Mouse (Mus musculus) G1E (cell line): ENCODE data around the gene Klrg1.

Source experiments
- CTCF ChIP-seq: IDR thresholded peaks from 2 replicates; pipeline ENCODE4 v1.5.1; 2012; ENCODE audit warnings: low read depth, low read length, inconsistent platforms, mixed read lengths
- POLR2AphosphoS5 ChIP-seq: IDR thresholded peaks from 2 replicates; pipeline ENCODE4 v1.6.1; 2012; ENCODE audit warnings: low read depth, low read length, inconsistent platforms; ENCODE audit not compliant: insufficient replicate concordance

DNA sequence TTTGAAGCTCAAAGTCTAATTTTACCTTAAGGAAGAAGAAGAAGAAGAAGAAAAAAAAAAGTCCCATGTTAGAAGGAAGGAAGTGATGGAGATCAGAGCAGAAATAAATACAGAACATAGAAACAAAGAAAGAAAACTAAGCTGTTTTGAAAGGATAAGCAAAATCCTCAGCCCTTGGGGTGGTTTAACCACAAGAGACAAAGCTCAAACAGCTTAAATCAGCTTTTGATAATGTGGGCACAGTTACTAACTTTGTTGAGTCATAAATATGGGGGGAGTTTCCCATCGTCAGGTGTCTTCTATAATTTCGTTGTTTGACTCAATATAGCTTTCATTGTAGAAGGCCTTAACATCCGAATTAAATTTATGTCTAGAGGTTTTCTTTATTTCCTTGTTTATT lies 9.1 kb upstream of the Klrg1 start:
- TF ChIP-seq CTCF: no peak
- no peak for TF ChIP-seq POLR2AphosphoS5
